Mouse (Mus musculus) naive thymus-derived CD4-positive, alpha-beta T cell, adult 2 months (primary cell): ENCODE measurements at regions not wholly inside any gene's neighbourhood (a gene's known extent, or its start where the extent isn't known, plus 50 kb on each side); places are given as distances from the start of the nearest gene placed in this dataset.

Experiments used
- DNase-seq: peaks from one replicate; pipeline ENCODE4 v3.0.0-alpha.2; 2011; ENCODE audit warnings: low read depth

DNA sequence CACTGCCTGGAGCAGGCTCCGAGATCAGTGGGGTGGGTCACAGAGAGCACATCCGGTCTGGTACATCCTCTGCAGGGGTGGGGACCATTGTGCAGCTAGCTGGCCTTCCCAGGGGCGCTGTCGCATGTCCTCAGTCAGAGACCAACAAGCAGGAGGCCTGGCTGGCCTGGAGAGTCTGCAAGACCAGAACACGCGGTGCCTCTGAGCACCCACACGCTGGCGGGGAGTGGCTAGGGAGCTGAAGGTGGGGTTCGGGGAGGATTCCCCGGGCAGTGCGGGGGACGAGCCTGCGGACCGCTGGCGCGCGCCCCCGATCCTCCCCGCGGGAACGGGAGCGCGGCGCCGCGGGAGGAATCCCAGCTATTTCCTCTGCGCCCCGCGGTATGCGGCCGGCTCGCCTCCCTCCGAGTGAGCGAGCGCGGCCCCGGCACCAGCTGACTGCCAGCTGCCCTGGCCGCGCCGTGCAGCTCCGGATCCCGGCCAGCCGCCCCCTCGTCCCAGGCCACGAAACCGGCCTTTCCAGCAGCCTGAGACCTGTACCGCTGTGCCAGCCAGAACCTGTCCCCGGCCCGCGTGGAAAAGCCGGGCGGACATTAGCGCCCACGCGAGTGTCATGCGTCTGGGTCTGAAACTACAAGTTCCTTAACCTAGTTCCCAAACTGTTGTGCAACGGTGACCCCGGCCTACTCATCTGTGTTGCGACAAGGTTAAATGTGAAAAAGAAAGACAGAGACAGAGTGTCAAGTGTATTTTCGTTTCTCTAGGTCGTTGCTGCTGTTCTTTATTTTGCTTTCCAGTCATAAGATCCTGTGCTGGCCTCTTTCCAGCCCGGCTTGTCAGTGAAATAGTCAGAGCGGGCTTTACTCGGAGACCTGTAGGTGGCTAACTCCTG is 61.2 kb downstream of the Pkdcc start:
- DNase-seq = peak; percentile 64

GRCm38 (mm10) chr17:83277117-83277947 is 62.2 kb downstream of the Pkdcc start:
- peak; percentile 90 for DNase-seq

GRCm38 (mm10) chr17:83277948-83278924 is 63.1 kb downstream of the Pkdcc start:
- peak; percentile 67 for DNase-seq

DNA sequence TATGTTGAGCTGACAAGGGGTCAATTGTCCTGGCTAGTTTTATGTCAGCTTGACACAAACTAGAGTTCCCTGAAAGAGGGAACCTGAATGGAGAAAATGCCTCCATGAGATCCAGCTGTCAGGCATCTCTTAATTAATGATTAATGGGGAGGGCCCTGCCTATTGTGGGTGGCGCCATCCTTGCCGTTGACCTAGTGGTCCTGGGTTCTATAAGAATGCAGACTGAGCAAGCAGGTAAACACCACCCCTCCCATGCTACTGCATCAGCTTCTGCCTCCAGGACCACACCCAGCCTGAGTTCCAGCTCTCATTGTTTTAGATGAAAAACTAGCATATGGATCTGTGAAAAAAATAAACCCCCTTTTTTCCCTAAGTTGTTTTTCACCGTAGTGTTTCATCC is 67.4 kb upstream of the Eml4 start:
- no peak for DNase-seq

DNA sequence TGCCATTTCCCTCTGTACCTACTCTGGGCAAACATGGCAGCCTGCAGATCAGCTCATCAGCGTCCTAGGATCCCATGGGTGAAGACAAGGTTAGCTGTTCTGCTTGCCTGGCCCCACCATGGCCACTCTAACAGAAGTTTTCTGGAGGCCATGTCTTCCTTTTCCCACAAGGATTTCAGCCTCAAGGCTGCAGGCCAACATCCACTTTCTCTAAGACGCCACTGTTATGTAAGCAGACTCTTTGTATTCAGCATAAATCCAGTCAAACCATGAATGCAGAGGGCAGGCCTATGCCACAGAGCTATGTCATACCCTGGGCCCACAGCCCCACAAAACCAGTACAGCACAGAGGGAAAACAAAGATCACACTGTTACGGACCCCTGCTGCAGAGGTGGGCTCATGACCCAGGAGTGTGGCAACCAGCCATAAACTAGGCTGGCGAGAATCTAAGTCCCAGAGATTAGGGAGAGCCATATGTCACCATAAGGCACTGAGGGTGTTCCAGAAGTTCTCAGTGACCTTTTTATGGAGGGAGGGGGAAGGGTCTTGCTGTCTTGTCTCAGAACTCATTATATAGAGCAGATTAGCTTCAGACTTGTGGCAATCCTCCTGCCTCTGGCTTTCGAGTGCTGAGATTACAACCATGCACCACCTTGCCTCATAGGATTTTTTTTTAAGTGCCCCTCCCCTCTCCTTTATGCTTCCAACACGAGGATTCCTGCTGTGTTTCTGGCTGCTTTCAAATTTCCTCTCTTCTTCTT is 63.2 kb upstream of the Eml4 start:
- no peak for DNase-seq

DNA sequence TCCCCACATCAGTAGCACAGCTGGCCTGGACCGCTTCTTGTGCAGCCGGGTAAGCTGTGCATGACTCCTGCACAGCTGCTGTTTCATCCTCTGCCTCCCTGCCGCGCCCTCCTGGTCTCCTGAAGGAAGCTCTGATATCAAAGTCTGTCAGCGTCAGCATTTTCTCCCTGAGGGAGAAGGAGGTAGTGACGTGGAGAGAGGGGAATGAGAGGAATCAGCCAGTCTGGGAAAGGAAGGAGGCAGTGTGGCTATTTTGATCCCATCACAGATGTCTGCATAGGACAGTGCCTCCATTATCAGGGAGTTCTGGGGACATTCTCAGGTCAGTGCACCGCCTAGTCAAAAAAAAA is 62.6 kb upstream of the Eml4 start:
- DNase-seq = no peak

GRCm38 (mm10) chr17:83295526-83296238 is 55.0 kb upstream of the Eml4 start:
- DNase-seq = no peak

GRCm38 (mm10) chr17:83297379-83298121 is 53.2 kb upstream of the Eml4 start:
- no peak for DNase-seq
